Mouse (Mus musculus) heart, adult 8-10 months (tissue): Measurements from ENCODE around the gene Sh2d1b2. TPM values are rescaled to one million over a fixed set of nuclear protein-coding genes. Genes with fewer than 3 reads are reported as not detected.
"Not testable (repeated sequence)": the region's sequence is repeated elsewhere in the genome, so short reads cannot be mapped to it uniquely, and the experiment has no call there.

Source experiments
- DNase-seq: peaks from one replicate; pipeline ENCODE4 v3.0.0; 2022; ENCODE audit warnings: low spot score
- total RNA-seq, 4 experiments: library from RNA; stranded (reverse); gene quantifications; 2 replicates each; pipeline ENCODE4 v1.2.4; 2022

Gene Sh2d1b2
- not detected for total RNA-seq

DNA sequence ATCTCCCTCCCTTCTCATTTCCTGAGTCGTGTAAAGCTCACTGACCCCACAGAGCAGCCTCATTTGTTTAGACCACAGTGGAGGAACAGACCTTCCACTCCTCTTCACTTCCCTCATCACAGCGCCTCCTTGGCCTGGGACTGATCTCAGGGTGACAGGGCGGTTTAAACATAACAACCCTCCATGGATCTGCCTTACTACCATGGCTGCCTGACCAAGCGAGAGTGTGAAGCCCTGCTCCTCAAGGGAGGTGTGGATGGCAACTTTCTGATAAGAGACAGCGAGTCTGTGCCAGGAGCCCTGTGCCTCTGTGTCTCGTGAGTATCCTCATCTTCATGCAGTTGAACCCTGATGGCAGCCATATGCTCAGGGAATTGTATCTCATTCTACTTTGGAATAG is at the start of gene Sh2d1b2:
Sh2d1b2 (plus strand) TSS at position 62 of the 400 bp plus-strand sequence.
- DNase-seq: not testable (repeated sequence)

DNA sequence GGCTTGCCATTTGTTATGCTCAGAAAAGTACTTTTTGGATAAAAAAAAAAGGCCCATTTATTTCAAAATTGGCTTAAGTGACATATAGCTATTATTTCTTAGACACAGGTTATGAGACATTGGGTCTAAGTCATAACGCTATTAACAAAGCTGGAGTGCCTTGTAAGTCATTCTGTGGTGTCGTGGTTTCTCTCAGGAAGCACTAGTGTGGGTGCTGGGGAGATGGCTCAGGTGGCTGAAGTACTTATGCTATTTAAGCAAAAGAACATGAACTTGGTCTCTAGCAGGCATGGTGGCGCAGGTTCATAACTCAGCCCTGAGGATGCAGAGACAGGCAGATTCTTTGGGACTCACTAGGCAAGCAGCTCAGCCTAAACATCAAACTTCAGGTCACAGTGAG is 47.4 kb upstream of the Sh2d1b2 start:
- DNase-seq: no peak

DNA sequence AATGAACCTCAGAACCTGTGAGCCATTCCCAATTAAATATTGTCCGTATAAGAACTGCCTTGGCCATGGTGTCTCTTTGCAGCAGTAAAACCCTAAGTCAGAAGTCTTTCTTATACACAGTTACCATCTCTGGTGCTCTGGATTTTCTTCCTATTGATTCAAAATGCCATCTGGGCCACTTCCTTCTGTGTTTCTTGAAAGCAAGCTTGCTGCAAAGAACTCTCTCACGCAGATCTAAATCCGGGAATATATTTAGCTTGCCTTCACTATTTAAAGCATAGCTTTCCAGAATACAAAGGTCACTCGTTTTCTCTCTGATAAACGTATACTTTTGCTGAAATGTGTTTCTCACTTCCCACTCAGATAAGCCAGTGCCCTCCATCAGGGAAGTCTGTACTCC is 46.0 kb upstream of the Sh2d1b2 start:
- DNase-seq: no peak

DNA sequence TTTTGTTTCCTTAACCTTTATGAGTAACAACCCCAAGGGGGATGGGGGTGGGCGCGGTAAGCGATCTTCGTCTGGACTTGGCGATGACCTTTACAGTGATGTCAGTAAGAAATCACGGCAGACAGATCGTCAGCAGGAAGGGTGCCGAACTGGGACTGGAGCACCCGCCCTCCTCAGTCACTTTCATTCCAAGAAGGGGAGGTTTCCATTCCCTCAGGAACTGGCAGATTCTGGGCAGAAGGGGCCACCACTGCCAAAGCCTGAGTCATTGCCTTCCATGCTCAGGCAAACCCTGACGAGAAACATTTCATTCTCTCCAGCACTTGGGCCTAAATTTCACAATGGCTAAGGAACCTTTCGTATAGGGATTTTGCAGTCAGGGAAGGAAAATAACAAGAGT is 43.9 kb upstream of the Sh2d1b2 start:
- DNase-seq: peak; percentile 77

DNA sequence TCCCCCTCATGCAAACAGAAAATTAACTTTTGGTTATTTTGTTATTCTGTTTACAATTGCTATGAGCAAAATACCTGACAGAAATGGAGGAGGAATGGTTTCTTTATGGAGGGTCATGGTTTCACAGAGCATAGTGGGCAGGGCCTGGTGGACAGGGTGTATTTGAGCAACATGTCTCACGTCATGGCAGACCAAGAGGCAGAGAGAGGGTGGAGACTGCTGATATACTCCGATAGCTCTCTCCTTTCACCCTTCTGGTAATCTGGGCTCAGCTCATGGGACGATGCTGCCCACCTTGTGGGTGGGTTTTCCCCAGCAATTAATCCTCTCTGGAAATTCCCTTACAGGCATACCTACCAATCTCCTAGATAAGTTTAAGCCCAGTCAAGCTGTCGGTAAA is 42.3 kb upstream of the Sh2d1b2 start:
- no peak for DNase-seq

DNA sequence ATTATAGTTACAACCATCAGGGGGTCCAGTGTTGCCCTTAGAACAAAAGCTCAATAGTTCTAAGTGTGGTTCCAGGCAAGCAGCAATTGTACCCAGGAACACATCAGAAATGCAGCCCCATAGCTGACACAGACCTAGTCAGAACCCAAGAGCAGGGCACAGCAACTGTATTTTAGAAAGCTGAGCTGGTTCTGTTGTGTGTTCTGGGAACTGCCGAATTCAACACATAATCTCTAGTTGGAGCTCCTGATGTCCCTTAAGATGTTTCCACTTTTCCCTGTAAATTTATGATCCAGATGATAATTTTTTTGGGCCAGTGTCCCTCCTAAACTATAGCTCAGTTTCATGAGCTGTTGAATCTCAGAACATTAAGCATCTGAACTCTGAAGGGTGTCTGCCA is 40.6 kb upstream of the Sh2d1b2 start:
- no peak for DNase-seq

DNA sequence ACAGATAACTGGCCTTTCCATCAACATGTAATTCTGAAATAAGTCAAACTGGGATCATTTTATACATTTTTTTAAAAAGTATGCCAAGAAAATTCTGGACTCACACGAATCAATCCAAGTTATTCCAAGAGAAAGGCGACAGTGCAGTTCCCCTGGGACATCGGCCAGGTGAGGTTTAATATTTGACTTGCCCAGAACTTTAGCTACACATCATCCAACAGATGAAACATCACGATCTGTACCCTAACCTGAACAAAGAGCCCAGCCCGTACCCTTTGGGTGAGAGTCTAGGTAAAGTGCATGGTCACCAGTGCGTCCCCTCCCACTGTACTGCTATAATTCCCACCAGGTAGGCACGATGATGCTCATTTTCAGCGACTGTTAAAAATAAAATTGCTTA is 36.3 kb upstream of the Sh2d1b2 start:
- DNase-seq: no peak

DNA sequence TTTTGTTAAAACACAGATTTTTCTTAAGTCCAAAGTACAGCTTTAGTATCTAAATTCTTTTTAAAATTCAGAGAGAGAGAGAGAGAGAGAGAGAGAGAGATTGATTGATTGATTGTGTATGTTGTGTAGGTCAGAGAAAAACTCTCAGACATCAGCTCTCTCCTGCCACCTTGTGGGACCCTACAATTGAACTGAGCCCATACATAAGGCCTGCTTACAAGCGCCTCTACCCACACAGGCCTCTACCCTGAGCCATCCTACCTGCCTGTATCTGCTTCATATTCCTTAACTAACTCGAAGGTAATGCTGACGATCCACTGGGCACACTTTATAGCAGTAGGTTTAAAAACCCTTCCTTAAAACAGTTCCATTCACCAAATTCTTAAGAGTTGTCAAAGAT is 32.2 kb upstream of the Sh2d1b2 start:
- DNase-seq: no peak

DNA sequence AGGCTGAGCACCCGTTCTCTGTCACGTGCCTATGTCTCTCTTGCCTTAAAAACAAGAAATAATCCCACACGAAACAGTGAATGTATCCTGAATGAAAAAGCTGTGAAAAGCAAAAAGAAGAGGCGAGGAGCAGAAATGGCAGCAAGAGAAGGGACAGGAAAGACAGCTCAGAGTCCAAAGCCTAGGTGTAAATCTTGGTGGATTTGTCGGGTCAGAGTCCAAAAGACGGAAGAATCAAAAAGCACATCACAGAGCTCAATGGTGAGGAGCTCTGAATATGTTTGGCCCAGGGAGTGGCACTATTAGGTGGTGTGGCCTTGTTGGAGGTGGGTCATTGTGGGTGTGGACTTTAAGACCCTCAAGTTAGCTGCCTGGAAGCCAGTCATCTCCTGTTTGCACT is 26.2 kb upstream of the Sh2d1b2 start:
- no peak for DNase-seq

DNA sequence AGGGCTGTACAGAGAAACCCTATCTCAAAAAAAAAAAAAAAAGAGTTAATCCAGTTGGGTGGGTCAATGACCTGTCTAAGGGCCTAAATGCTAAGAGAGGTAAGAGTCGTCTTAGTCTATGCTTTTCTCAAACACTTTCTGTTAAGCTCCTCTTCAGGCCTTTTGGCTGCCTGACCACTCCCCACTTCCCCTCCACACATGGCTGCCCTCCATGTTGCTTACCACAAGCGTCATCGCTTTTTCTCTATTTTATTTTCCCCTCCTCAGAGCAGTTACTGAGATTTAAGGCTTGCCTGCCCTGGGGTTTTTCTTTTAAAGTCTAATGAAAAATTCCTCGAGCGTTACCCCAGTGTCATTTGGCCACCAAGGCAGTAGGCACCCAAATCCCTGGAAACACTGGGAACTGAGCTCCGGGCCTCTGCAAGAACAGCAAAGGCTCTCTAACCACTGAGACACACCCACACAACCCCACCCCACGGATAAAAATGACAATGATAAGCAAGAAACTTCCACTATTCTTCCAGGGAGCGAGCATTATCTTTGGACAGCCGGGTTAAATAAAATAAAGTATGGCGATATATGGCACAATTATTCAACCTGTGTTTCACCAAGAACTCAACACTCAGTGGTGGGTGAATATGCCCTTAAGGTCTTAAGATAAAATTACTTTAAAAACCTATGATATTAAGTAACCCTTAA is 19.2 kb upstream of the Sh2d1b2 start:
- no peak for DNase-seq

DNA sequence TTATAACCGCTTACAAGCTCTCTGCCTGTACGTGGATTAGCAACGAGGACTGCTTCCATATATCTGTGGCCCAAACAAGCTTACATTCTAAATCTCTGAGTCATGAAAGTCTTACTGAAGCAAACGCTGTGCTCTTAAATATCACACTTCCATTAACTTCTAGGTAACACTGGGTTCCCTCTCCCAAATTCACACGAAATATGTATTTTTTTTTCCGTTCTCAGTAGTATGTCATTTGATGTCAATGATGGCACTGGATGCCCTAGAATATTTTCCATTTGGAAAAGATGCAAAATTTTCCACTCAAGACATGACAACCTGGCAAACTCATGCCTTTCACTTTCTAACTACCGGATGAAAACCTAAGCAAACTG is 18.2 kb upstream of the Sh2d1b2 start:
- no peak for DNase-seq

DNA sequence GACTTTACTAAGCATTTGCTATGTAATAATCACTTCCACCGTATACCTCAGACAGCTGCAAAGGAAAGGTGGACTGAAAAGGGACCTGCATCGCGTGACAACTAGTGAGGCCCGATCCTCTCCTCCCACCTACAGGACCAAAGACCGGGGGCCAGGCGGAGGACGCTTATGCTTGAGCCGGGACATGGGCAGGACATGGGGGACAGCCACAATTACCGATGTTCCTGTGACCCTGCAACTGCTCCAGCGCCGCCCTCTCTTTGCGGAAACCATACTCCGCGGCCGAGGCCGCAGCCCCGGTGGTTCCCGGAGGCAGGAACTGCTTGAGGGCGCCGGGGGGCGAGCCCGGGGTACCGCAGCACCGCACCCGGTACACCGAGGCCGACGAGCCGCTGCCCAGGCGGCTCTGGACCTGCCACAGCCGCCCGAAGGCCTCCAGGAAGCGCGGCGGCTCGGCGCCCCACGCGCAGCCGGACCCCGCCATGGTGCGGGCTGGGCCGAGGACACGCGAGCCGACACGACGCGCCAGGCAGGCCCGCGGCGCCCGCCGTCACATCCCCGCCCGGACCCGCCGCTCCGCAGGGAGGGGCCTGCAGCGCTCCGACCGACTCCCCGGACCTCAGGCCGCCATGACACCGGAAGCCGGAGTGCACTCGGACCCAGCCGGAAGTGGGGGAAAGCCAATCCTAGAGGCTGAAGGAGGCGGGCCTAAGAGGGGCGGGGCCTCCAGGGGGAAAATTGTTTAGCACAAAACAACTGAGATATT is 17.6 kb upstream of the Sh2d1b2 start, which contains the start of gene Uhmk1:
Uhmk1 (minus strand) TSS at position 641 of the 766 bp plus-strand sequence.
- DNase-seq: peak; percentile 91

DNA sequence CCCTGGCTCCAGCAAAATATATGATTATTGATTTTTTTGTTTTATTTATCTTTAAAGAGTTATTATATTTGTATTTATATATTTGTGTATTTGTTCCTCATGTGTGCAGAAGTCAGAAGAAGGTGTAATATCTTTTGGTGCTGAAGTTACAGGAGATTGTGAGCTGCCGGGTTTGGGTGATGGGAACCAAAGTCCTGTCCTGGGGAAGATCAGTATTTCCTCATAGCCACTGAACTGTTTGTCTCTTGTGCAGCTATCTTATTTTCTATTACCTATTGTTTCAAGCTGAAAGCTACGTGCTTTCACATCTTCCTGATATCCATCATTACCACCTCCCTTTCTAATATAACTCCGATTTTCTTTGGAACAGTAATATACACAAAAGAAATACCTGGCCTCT is 17.0 kb upstream of the Sh2d1b2 start:
- no peak for DNase-seq

DNA sequence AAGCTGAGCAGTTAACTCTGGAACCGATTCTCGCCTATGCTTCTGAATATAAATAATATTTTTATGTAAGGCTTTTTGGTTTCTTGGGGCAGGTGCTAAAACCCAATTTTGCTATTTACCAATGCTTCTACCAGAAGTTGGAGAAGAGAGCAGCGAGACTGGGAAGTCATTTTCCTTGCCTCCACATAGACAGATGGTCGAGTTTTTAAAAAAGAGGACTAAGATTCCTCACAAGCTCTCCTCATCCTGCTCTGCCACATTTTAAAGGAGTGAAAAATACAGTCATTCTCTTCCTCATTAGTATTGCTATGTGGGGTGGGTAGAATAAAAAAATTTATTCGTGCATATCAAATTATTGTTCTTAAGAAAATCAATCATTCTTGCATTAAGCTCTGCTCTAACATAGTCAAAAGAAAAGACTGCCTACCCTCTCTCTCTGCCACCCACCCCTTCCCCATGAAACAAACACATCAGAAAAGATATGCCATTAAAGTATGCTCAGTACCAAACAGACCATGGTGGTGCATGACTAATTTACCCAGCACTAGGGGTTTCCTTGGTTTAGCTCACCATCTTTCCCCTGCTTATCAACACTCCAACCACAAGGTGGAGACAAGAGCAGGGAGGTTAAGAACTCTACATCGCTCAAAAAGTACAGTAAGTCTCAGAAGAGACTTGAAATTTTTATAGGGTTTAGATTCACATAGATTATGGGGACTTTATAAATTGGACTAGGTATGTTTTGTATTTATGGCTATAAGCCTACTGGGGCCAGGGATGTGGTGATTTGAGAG is 14.3 kb upstream of the Sh2d1b2 start:
- DNase-seq: no peak

DNA sequence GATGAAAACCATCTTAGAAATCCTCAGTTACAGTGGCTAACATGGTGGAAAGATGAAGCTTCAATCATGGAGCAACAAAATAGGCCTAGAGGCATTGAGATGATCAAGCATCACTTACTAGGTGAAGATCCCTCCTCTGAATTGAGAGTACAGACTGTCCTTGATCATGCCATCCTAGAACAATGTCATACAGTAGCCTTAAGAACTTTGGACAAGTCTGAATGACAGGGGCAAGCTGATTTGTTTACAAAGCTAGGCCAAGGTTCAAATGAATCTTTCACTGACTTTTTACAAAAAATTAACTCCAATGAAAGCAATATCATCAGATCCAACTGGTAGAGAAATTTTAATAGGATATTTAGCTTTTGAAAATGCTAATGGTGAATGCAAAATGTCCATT is 12.2 kb upstream of the Sh2d1b2 start:
- no peak for DNase-seq

DNA sequence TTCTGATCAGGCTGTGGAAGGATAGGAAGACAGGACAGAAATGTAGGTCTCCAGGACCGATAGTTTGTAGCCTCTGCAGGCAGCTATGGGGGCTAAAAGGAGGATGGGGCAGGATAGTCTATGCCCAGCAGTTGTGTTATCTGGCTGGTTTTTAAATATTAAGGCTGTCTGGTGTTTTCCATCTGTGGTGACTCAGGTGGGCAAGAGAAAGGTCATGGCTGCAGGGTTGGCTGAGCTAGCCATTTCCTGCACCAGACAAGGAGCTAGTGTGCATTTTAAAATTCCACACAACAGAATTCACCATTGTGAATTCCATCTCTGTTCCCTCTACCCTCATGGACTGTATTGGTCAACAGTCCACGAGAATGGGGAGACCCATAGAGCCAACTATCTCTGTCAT is 9.3 kb upstream of the Sh2d1b2 start:
- no peak for DNase-seq

DNA sequence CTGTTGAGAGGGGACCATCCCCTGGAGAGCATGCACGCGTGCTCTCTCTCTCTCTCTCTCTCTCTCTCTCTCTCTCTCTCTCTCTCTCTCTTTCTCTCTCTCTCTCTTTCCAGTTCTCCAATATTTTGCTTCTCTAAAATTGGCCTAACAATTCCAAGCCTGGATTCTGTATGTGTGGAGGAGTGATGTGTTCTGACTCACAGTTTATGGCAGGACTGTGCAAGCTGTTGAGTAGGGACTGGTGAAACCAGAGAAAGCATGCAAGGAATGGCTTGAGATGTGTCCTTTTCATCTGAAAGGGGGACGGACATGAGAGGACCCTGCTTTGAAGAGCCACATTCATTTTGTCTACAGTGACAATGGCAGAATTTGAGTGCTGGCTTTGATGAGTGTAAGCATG is 12.5 kb downstream of the Sh2d1b2 start:
- no peak for DNase-seq

DNA sequence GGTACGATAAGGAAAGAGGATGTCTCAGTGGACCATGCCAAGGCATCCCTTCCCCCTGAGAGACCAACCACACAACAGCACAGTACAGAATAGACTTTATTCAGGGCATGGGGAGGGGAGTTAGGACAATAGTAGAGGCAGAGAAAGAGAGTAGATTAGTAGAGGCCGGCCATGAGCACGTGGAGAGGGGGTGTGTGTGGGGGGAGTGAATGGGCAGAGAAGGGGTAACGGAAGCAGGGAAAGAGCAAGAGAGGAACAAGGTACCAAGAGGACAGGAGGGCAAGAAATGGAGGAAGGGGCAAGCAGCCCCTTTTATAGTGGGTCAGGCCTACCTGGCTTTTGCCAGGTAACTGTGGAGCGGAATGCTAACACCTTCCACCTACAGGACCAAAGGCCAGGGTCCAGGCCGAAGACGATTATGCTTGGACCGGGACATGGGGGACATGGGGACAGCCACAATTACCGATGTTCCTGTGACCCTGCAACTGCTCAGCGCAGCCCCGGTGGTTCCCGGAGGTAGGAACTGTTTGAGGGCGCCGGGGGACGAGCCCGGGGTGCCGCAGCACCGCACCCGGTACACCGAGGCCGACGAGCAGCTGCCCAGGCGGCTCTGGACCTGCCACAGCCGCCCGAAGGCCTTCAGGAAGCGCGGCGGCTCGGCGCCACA is 22.5 kb downstream of the Sh2d1b2 start:
- DNase-seq: no peak

DNA sequence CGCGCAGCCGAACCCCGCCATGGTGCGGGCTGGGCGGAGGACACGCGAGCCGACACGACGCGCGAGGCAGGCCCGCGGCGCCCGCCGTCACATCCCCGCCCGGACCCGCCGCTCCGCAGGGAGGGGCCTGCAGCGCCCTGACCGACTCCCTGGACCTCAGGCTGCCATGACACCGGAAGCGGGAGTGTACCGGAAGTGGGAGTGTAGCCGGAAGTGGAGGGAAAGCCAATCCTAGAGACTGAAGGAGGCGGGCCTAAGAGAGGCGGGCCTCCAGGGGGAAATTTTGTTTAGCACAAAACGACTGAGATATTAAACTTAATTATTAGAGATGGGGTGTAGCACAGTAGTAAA is 23.0 kb downstream of the Sh2d1b2 start:
- DNase-seq: peak; percentile 87

DNA sequence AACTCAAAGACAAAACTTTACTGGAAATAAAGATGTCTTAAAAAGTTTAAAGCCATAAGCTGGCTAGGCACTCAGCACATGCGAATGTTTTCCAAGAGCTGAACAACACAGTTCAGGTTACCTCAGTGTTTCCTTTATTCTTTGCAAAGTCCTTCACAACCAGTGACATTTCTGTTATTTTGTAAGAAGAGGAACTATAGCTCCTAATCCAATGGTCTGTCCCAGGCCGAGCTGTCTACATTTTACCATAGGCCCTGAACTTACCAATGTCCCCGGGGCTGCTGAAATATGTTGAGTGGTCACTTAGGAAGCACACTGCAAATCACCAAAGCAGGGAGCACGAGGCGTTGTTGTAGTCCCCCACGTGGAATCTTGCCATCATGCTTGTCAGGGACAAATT is 37.7 kb downstream of the Sh2d1b2 start:
- no peak for DNase-seq

DNA sequence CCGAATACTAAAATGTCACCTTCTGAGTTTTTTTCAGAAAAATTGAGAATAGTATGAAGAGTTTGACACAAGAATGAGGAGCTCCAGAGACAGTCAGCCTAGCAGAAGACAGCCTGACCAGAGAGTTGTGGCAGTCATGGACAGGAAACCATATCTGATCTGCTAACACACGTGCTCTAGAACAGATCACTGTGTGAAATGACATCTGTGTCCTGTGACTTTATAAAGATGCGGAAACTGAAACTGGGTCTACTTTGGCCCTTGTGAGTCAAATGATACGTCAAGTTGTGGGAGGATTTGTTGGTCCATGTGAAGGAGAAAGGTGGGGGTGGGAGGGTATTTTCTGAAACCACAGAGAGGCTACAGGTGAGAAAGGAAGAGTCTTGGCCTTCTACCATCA is 38.1 kb downstream of the Sh2d1b2 start:
- no peak for DNase-seq

DNA sequence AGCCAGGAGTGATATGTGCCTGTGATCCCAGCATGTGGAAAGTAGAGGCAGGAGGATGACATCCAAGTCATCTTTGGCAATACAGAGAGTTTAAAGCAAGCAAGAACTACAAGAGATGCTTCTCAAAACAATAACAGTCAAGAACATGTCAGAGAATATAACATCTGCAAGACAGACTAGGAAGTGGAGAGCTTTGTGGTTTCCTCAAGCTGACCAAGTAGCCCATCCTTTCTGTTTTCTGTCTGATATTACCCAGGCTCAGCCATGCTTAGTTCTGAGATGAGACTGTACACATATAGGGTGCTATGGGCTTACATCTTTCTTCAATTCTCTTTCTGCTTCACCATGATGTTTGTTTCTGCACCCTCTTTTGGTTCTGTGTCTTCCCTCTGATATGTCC is 40.7 kb downstream of the Sh2d1b2 start:
- DNase-seq: no peak
